Mouse (Mus musculus) ES-E14 (cell line): ENCODE data around the gene Ctnnd2.

Experiments
- CHD2 ChIP-seq: IDR thresholded peaks from 2 replicates; pipeline ENCODE4 v1.6.1; 2014; ENCODE audit warnings: mild to moderate bottlenecking, low read depth, low read length, inconsistent platforms
- HCFC1 ChIP-seq: IDR thresholded peaks from 2 replicates; pipeline ENCODE4 v1.6.1; 2012; ENCODE audit warnings: low read length, inconsistent platforms, borderline replicate concordance; ENCODE audit not compliant: insufficient read depth
- MAFK ChIP-seq: IDR thresholded peaks from 2 replicates; pipeline ENCODE4 v1.6.1; 2014; ENCODE audit warnings: mild to moderate bottlenecking, low read depth, low read length, inconsistent platforms; ENCODE audit not compliant: insufficient read depth
- ZC3H11A ChIP-seq: IDR thresholded peaks from 2 replicates; pipeline ENCODE4 v1.6.1; 2012; ENCODE audit warnings: low read depth, mild to moderate bottlenecking, inconsistent platforms, low read length, borderline replicate concordance
- ZNF384 ChIP-seq: IDR thresholded peaks from 2 replicates; pipeline ENCODE4 v1.6.1; 2012; ENCODE audit warnings: low read depth, low read length, inconsistent platforms

DNA sequence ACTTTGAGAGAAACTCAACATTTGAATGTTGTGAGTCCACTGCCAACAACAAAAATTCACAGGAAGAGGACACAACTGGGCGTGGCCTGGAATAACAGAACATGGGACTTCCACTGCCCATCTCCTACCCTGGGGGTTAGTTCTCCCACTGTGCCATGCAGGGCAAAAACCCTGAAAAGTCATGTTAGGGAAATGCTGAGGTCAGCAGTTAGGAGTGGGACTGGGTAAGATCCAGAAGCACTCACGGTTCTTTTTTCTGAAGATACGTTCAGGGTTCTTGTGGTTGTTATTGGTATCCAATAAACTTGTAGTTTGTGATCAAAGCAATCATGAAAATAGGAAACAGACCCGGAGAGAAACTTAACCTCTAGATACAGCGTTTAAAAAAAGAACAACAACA is 695.0 kb downstream of the Ctnnd2 start:
- no peak for TF ChIP-seq ZNF384
- TF ChIP-seq MAFK = peak; percentile 57; the same call in 1 of the 2 replicates
- no peak for TF ChIP-seq ZC3H11A
- TF ChIP-seq CHD2 = no peak
- TF ChIP-seq HCFC1 = no peak
